Mouse (Mus musculus) G1E-ER4 (cell line): ENCODE data around the gene Krt10. TPM values are rescaled to one million over a fixed set of nuclear protein-coding genes. Genes with fewer than 3 reads are reported as not detected.

Experiments
- GATA1 ChIP-seq: IDR thresholded peaks from one replicate; pipeline ENCODE4 v1.8.0; 2012; ENCODE audit warnings: low read length, inconsistent platforms
- polyA plus RNA-seq: library from polyadenylated mRNA; stranded (reverse); fragments of >175 nt; gene quantifications from 2 replicates; pipeline ENCODE4 v1.2.3, GENCODE M21; 2012

The Krt10 gene
- polyA plus RNA-seq, 1 experiment, result 9.6 TPM

DNA sequence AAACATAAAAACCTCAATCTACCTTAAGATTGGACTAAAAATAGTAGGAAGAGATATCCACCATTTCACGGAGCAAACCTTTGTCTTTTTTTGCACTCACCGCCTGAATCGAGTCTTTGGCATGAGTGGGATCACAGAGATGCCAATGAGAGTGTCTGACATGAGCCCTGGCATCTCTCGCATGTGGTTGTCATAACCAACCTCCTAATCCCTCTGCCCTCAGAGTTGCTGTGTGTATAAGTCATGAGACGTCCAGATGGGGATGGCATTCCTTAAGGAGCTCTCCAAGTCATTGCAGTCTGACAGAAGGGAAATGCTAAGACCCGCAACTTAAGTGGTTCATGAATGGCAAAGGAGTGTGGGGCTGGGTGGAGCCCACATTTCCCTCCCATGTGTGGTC lies 2.2 kb upstream of the Krt10 start:
- TF ChIP-seq GATA1, result no peak

DNA sequence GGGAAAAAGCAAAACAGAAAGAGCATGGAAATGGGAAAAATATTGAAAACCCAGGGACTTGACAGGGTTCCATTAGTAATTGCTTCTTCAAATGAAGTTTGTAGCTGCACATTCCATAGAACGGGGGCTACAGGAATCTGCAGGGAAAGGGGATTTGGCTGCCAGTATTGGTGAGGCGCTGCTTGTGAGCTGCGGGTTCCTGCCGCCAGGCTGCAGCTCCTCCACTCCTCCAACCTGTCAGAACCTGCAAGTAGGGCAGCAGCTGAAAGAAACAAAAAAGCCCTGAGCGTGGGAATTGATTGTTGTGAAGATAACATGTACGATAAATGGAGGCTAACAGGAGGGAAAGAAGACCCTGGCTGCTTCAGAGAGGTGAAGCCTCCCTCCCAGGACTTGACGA lies 1.7 kb upstream of the Krt10 start:
- no peak for TF ChIP-seq GATA1

DNA sequence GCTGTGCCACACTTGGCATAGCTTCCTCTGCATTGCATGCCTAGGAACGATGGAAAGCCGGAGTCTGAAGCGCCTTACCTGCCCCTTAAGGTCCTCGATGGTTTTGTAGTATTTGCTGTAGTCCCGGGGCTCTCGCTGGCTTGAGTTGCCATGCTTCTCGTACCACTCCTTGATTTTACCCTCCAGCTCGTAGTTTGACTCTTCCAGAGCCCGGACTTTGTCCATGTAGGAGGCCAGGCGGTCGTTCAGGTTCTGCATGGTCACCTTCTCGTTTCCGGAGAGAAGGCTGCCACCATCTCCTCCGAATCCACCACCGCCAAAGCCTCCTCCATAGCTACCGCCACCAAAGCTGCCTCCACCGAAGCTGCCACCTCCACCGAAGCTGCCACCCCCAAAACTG lies 503 bp downstream of the Krt10 start:
- no peak for TF ChIP-seq GATA1

DNA sequence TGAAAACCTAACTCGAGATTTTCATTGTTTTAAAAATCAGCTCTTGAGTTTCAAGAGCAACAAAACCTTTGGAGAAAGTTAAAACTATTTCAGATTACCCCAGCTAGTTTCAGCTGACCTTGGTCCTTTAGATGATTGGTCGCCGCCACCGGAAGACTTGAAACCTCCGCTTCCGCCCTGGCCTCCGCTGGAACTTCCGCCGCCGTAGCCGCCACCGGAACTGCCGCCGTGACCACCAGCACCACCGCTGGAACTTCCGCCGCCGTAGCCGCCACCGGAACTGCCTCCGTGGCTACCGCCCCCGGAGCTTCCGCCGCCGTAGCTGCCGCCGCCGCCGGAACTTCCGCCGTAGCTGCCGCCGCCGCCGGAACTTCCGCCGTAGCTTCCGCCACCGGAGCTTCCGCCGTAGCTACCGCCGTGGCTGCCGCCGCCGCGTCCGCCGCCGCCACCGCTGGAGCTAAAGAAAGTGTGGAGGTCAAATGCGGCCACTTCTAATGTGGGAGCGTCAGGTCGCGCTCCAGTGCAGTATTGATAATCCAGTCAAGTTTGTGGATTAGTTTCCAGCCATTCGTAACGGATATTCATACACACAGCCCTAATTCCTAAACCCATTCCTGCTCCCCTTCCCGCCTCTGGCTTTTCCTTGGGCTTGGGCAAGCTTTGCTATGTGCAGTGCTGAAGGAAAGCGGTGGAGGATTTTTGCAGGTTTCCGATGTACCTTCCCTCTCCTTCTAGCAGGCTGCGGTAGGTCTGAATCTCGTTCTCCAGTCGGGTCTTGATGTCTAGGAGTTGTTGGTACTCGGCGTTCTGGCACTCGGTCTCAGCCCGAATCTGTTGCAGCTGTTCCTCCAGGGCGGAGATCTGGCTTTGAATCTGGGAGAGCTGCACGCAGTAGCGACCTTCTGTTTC lies 3.1 kb downstream of the Krt10 start:
- TF ChIP-seq GATA1, result no peak

DNA sequence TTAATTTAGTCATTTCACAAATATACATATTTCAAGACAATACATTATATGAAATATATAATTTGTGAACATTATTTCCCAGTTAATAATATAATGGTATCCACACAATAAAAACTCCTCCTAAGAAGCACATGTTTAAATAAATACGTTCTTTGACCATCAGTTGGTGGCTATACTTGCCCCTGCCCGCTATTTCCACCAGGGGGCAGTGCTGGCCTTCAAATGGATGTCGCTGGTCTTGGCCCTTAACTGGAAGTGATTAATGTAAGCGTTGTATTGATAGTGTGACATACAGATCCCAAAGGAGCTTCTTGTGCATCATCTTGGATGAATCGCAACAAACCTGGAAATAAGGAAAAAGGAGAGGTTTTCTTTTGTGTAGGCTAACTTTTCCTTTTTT lies 9.6 kb downstream of the Krt10 start:
- no peak for TF ChIP-seq GATA1

DNA sequence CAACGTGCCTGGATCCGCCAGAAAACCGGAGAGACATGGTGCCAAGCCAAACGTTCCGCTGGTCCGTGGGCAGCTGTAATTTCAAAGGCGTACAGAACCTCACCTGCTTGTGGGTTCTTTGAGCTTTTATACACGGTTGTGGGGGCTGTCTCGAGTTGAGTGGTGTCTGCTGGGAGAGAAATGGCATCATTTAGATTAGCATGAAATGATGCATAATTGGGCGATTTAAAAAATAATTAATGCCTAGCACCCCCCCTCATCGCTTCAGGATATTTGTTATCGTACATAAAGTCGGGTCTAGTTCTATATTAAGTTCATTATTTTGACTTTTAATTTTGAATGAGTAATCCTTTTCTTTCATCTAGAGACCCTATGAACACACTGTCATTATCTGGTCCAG lies 14.4 kb downstream of the Krt10 start, which contains the start of gene Krt28:
Krt28 (minus strand) TSS at position 101 of the 400 bp plus-strand sequence.
- no peak for TF ChIP-seq GATA1

DNA sequence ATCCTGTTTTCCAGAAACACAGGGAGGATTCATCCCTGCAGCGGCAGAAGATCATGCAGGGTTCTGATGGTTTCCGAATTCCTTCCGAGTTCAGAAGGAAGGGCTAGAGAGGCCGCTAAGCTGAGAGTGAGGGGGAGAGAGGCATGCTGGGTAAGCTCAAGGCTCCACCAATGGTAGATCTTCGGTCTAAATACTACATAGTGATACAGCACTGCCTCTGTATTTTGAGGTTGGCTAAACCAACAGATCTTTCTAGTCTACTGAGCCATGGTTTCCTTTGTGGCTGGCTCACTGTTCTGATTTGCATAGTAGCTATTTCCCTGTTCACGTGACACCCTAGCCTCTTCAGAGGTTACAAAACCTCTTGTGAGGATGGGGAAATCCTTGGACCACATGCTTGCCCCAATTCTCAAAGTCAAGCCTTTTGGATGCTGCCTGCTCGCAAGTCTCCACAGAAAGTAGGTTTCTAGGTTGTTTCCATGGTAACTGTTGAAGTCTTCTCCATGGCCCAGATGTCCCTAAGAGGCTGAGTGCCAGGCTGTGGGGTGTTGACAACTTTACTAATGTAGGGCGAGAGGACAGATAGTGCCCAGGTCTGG lies 19.2 kb downstream of the Krt10 start:
- no peak for TF ChIP-seq GATA1

DNA sequence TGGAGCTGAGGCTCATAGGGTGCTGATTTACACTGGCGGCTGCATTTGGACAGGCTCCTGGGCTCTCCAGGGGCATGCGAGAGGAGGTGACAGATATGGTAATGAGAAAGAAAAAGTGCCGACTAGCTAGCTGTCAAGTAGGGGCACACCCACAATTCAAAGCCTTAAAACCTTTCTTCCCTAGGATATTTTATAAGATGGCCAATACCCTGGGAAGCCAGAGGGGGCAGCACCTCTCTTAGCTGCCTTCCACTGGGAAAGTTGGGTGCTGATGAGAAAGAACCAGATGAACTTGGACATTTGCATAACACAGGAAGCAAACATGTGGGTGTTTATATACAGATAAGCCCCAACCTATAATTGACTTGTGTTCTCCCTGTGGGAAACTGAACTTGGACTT lies 19.9 kb downstream of the Krt10 start:
- TF ChIP-seq GATA1, result no peak

DNA sequence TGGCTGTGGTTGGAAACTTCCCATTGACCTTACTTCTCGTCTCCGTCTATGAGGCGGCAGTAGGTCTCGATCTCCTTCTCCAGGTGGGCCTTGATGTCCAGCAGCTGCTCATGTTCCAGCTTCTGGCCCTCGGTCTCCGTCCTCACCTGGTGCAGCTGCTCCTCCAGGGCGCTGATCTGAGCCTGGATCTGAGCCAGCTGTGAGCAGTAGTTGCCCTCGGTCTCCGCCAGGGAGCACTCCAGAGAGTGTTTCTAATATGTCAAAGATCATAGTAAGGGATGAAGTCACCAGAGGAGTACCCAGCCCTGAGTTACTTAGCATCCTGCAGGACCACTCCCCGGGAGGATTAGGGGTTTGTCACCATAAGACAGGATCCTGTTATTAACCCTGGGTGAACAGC lies 22.4 kb downstream of the Krt10 start:
- TF ChIP-seq GATA1, result no peak

DNA sequence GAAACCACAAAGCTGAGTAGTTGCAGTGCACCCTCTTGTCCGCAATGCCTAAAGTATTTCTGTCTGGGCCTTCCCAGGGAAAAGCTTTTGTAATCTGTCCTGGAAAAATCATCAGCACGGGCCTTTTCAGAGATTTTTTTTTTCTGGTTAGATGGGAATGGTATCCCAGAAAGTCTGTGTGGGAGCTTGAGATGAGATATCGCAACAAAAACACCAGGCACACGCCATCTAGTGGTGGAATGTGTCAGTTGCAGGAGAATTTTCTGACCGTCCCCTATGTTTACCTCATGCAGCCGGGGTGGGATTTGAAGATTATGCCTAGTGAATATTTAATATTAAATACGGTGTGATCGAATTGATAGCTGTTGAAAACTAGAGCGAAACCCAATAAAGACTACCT lies 24.8 kb downstream of the Krt10 start:
- TF ChIP-seq GATA1, result no peak

DNA sequence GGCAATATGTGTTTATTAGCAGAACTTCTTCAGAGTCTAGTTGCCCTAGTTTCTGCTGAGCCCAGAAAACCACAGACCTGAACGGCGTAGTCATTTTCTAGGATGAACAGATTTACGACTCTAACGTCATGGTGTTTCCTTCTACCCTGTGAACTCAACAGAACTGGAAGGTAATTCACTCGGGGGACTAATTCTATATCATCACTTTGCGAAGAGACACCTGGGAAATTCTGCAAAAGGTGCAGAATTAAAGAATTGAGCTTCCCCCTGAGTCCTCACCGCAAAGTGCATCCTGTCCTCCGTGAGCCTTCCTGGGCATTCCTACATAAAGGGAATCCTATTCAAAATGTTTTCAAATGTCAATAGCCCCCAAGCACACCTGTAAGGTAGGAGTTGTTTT lies 27.7 kb downstream of the Krt10 start:
- TF ChIP-seq GATA1, result no peak

DNA sequence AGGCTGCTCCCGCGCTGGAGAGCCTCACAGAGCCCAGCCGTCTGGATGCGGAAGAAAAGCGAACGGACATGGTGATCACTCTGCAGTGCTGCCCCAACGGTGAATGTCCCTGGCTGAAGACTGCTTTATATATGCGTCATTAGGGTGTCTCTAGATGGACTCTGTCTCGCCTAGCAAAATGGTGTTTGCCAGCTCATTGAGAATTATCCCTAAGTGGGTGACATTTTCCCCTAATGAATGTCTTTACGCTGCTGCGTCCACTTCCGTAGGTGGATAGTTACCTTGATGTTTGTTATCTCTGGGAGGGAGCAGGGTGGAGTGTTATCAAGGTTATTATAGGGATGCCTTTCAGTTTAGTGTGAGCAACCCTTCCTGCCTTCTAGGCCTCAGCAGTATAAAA lies 38.2 kb downstream of the Krt10 start, which contains the start of gene Krt27:
Krt27 (minus strand) TSS at position 101 of the 400 bp plus-strand sequence.
- no peak for TF ChIP-seq GATA1

DNA sequence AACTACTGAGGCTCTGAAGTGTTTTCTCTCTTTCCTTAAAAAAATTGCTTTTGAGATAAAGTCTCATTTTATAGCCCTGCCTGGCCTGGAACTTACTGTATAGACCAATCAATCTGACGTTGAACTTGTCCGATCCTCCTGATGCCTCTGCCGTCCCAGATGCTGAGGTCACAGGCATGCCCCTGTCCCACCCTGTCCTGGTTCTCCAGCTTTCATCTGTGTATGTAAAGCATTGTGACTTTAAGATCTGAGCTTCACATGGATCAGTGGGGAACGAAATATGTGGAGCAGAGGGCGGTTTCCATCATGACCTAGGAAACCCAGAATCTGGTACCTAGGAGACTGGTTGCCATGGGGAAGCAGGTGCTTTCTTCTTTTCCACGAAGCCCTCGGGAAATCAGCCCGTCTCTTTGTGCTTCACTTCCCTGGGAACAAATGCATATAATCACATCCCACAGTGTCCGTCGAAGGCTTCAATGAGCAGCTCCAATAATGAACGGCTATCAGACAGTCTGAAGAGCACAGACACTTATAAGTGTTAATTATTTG lies 49.8 kb downstream of the Krt10 start:
- TF ChIP-seq GATA1, result no peak

DNA sequence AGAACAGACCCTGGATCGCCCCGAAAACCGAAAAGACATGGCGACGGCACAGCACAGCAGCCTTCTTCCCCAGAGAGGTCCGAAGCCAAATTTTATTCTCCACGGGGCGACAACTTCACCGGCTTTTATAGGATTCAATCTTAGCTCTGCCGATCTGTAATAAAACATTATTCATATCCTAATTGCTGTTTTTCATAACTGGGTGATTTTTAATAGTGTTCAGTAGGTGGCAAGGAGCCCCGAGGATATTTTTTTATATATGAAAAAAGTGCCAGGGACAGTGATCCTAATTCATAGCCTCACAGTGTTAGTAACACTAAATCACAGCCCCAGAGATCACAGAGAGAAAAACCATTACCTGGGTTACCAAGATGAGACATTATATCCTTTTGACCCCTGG lies 51.3 kb downstream of the Krt10 start, which contains the start of gene Krt26:
Krt26 (minus strand) TSS at position 101 of the 400 bp plus-strand sequence.
- no peak for TF ChIP-seq GATA1

Other genes with a start within 250 kb of the Krt10 start
- gene Ccr7, start 234.3 kb downstream of the Krt10 start, polyA plus RNA-seq, result not detected in 2 replicates
- 478 and 523 TPM in 2 replicates for gene Smarce1, start 158.3 kb downstream of the Krt10 start, polyA plus RNA-seq
- gene Krt222, start 145.3 kb downstream of the Krt10 start, polyA plus RNA-seq, result not detected in 2 replicates
- not detected in 2 replicates for gene Krt24, start 104.1 kb downstream of the Krt10 start, polyA plus RNA-seq
- not detected in 2 replicates for gene Krt25, start 66.4 kb downstream of the Krt10 start, polyA plus RNA-seq
- gene Krt26, start 51.4 kb downstream of the Krt10 start, polyA plus RNA-seq, result not detected in 2 replicates
- not detected in 2 replicates for gene Krt27, start 38.3 kb downstream of the Krt10 start, polyA plus RNA-seq
- gene Krt28, start 14.5 kb downstream of the Krt10 start, polyA plus RNA-seq, result not detected in 2 replicates
- gene Krt12, start 32.9 kb upstream of the Krt10 start, polyA plus RNA-seq, result 0.03 TPM in 1 of 2 replicates, not detected in the other
- gene Krt20, start 48.8 kb upstream of the Krt10 start, polyA plus RNA-seq, result not detected in 2 replicates
- gene Krt23, start 103.8 kb upstream of the Krt10 start, polyA plus RNA-seq, result not detected in 2 replicates
- not detected in 2 replicates for gene Krt39, start 132.0 kb upstream of the Krt10 start, polyA plus RNA-seq
- gene Krt40, start 153.8 kb upstream of the Krt10 start, polyA plus RNA-seq, result not detected in 2 replicates
- not detected in 2 replicates for gene Krtap3-3, start 161.5 kb upstream of the Krt10 start, polyA plus RNA-seq
- not detected in 2 replicates for gene Krtap3-2, start 167.5 kb upstream of the Krt10 start, polyA plus RNA-seq
- not detected in 2 replicates for gene Gm11939, start 170.1 kb upstream of the Krt10 start, polyA plus RNA-seq
- gene Krtap3-1, start 177.3 kb upstream of the Krt10 start, polyA plus RNA-seq, result not detected in 2 replicates
- gene Krtap1-5, start 191.7 kb upstream of the Krt10 start, polyA plus RNA-seq, result not detected in 2 replicates
- not detected in 2 replicates for gene Krtap1-4, start 194.3 kb upstream of the Krt10 start, polyA plus RNA-seq
- gene Krtap1-3, start 202.0 kb upstream of the Krt10 start, polyA plus RNA-seq, result not detected in 2 replicates
- gene Krtap9-3, start 208.7 kb upstream of the Krt10 start, polyA plus RNA-seq, result not detected in 2 replicates
- gene Gm11938, start 213.9 kb upstream of the Krt10 start, polyA plus RNA-seq, result not detected in 2 replicates
- gene Gm11937, start 220.8 kb upstream of the Krt10 start, polyA plus RNA-seq, result not detected in 2 replicates
- gene Krtap2-4, start 225.5 kb upstream of the Krt10 start, polyA plus RNA-seq, result not detected in 2 replicates
- gene Gm11562, start 231.1 kb upstream of the Krt10 start, polyA plus RNA-seq, result not detected in 2 replicates
- gene Krtap4-1, start 238.9 kb upstream of the Krt10 start, polyA plus RNA-seq, result not detected in 2 replicates
- not detected in 2 replicates for gene Krtap4-2, start 245.7 kb upstream of the Krt10 start, polyA plus RNA-seq